Mouse (Mus musculus) heart, postnatal 25 days (tissue): ENCODE measurements at regions not wholly inside any gene's neighbourhood (a gene's known extent, or its start where the extent isn't known, plus 50 kb on each side); places are given as distances from the start of the nearest gene placed in this dataset.
A peak's percentile ranks its signal among the peaks of the same experiment; 100 is the strongest.
"Not testable (repeated sequence)": the region's sequence is repeated elsewhere in the genome, so short reads cannot be mapped to it uniquely, and the experiment has no call there.

ENCODE experiments used
- DNase-seq: peaks from one replicate; pipeline ENCODE4 v3.0.0; 2022; ENCODE audit warnings: low spot score
- intact Hi-C: fragments of 180-260 bp; cut with DNase I; formaldehyde crosslinking; loops from one replicate; pipeline ENCODE4 v1.15.1; 2025

DNA sequence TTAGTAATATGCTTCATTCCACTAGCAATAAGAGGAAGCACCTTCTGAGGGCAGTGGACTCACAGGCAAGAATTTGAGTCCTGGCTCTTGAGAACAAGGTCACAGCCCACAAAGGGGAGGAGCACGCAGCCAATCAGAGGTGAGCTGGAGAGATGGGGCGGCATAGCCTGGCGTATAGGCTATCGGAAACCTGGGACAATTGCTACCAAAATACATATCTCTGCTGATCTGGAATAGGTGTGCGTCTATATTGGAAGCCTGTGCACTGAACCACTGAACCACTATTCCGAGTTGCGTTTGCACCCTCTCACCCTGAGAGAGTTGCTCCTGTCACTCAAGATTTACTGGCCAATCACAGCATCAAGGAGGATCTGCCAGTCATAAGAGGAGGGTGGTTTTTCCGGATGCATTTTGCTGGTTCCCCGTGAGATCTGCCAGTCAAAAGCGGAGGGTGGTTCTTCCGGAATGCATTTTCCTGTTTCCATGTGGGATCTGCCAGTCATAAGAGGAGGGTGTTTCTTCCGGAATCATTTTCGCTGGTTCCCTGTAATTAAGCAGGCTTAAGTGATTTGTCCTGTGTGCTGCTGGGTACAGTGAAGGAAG lies 80.1 kb upstream of the Riok2 start:
- intact Hi-C loops, result loop anchor here (2.0 kb wide), 1 partner anchor 79 kb away; no protein-coding TSS in a partner anchor
- DNase-seq, result peak; percentile 87

DNA sequence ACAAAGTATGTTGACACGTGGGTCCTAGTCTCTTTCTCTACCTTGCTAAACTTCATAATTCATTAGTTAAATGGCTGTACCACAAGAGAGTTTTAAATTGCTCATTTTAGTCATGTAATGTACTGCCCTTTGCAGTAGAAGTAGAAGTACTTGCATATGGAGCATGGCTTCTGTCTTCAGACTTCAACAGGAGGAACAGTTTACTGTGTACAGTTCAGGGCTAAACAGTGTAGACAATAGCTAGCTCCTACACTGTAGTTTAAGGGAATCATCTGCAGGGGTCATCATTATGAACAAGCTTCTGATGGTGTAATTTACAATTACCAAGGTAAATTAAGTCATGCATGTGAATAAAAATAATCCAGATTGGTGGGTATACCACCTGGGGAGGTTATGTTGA lies 79.1 kb upstream of the Riok2 start:
- DNase-seq, result not testable (repeated sequence)
- intact Hi-C loops, result loop anchor here (2.0 kb wide), 1 partner anchor 78 kb away; no protein-coding TSS in a partner anchor

DNA sequence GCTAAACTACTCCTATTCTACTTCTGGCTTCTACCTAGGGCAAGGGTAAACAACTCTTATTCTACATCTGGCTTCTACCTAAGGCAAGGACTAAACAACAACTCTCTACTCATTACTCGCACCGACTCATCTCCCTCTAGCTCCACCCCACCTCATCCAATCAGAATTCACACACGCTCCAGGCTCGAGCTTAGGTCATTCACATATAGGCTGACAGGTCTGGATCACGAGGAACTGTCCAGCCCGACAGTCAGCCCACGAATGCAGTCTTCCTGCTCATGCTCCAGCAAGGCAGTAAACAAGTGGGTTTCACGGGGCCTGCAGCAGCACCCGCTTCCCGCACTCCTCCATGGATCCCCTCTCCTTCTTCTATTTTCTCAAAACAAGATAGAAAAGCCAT lies 70.6 kb upstream of the Riok2 start:
- intact Hi-C loops, DNase-seq: not testable (repeated sequence)
